Mouse (Mus musculus): ENCODE measurements around the gene Mta3.

- no peak for TF ChIP-seq CTCF (conservative IDR thresholded peaks at IDR 0.05; ENCODE audit: insufficient read depth, insufficient read length, low read depth, low read length)
- TF ChIP-seq POLR2A (IDR thresholded peaks at IDR 0.05; ENCODE audit: low read depth, low read length), result peak; percentile 31
These were observed 156.3 kb downstream of the Mta3 start for GRCm38 (mm10) chr17:83862134-83862881.

Data from kidney, adult 2 months (tissue).